Mouse (Mus musculus) midbrain, embryonic 12.5 days (tissue): ENCODE measurements around the gene Prrx2. TPM values are rescaled to one million over a fixed set of nuclear protein-coding genes. Genes with fewer than 3 reads are reported as not detected.
"Not testable (repeated sequence)": the region's sequence is repeated elsewhere in the genome, so short reads cannot be mapped to it uniquely, and the experiment has no call there.

Experiments used
- ATAC-seq: fragments of 200-750 bp; cut with Nextera tagmentation; 2 replicates; pipeline ENCODE4 v1.8.0; 2017; ENCODE audit warnings: low read depth, moderate TSS enrichment, moderate library complexity; ENCODE audit not compliant: low FRiP score
- H3K27ac ChIP-seq: fragments of 300-500 bp; sonication (generic); replicated peaks from 2 replicates; pipeline ENCODE4 v1.5.1; 2016; ENCODE audit warnings: mild to moderate bottlenecking
- H3K27me3 ChIP-seq: fragments of 300-500 bp; sonication (generic); 2 replicates; pipeline ENCODE4 v1.6.1; 2016; ENCODE audit warnings: mild to moderate bottlenecking
- H3K36me3 ChIP-seq: fragments of 300-500 bp; sonication (generic); 2 replicates; pipeline ENCODE4 v1.6.1; 2016
- H3K4me1 ChIP-seq: fragments of 300-500 bp; sonication (generic); 2 replicates; pipeline ENCODE4 v1.6.1; 2016
- H3K4me2 ChIP-seq: fragments of 300-500 bp; sonication (generic); replicated peaks from 2 replicates; pipeline ENCODE4 v1.6.1; 2016; ENCODE audit warnings: mild to moderate bottlenecking, moderate library complexity
- H3K4me3 ChIP-seq: fragments of 300-500 bp; sonication (generic); 2 replicates; pipeline ENCODE4 v1.5.1; 2016; ENCODE audit warnings: mild to moderate bottlenecking
- H3K9ac ChIP-seq: fragments of 300-500 bp; sonication (generic); replicated peaks from 2 replicates; pipeline ENCODE4 v1.6.1; 2016; ENCODE audit warnings: mild to moderate bottlenecking, moderate library complexity
- H3K9me3 ChIP-seq: fragments of 300-500 bp; sonication (generic); 2 replicates; pipeline ENCODE4 v1.6.1; 2016; ENCODE audit warnings: mild to moderate bottlenecking
- WGBS: fragments of 180-500 bp; shearing (Covaris S2); methylation state at CpG from one replicate; pipeline ENCODE4 v1.1.7; 2016; 5-methylcytosine and 5-hydroxymethylcytosine counted together
- polyA plus RNA-seq: library from polyadenylated mRNA; unstranded; fragments of >200 nt; fragmentation: Nextera tagmentation; extraction: Ambion mirVana; gene quantifications from 2 replicates; pipeline ENCODE4 v1.2.1, GENCODE M21; 2016

Prrx2 gene
- polyA plus RNA-seq, 1 experiment from 2014 or later, result 24.9 TPM

GRCm38 (mm10) chr2:30918126-30918525 lies 83.4 kb downstream of the Prrx2 start:
- WGBS, result 60% methylated on average over 6 of the region's 6 CpGs
- Histone ChIP-seq H3K9me3 (no peaks in the 10 kb centered on the region), H3K4me2 (no peak overlapping the region), H3K27me3 (no peaks in the 10 kb centered on the region), H3K27ac (no peak overlapping the region), H3K9ac (no peak overlapping the region), H3K36me3 (no peaks in the 10 kb centered on the region), H3K4me1 (no peaks in the 10 kb centered on the region), H3K4me3 (no peak overlapping the region)
- ATAC-seq, result no peak

DNA sequence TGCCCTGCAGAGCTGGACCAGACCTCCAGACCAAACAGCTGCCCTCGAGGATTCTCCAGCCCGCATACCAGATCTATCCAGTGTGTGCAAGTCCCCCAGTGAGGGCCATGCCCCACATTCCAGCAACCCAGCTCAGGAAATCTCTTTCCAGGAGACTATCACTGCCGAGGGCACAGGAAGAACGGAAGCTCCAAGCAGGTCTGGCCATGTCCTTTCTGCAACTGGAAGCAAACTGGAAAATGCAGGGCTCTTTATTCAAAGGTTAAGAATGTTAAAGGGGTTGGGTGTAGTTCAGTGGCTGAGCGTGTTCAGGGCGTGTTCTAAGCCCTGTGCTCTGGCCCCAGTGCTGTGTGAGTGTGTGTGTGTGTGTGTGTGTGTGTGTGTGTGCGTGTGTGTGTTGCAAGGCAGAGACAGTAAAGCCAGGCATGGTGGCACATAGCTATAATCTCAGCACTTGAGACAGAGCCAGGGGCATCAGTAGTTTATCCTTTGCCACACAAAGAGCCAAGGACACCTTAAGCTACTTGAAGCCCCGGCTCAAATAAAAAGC lies 84.1 kb downstream of the Prrx2 start:
- H3K4me3 ChIP-seq, result no peak overlapping the region
- H3K4me1 ChIP-seq, result no peaks in the 10 kb centered on the region
- no peaks in the 10 kb centered on the region for H3K27me3 ChIP-seq
- no peak overlapping the region for H3K27ac ChIP-seq
- H3K9me3 ChIP-seq, result no peaks in the 10 kb centered on the region
- 61% methylated on average over 8 of the region's 8 CpGs for WGBS
- no peak overlapping the region for H3K9ac ChIP-seq
- no peak for ATAC-seq
- H3K36me3 ChIP-seq, result no peaks in the 10 kb centered on the region
- H3K4me2 ChIP-seq, result no peak overlapping the region

DNA sequence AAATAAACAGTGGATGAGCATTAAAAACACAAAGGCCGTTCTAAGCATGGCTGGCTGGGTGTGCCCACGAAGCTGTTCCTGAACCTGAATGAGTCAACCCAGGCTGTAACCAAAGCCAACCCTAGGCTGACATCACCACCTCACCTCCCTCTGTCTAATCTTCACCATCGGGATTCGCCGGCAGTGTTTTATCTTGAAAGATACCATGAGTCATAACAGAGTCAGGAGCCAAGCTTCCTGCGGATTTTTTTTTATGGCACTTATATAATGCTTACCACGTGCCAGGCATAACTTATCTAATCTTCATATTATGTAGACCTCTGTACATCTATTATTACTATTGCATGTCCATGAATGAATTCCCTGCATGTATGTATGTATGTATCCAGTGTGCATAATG lies 85.4 kb downstream of the Prrx2 start:
- H3K27ac ChIP-seq, result no peak overlapping the region
- H3K9me3 ChIP-seq, result no peaks in the 10 kb centered on the region
- no peak for ATAC-seq
- no peaks in the 10 kb centered on the region for H3K36me3 ChIP-seq
- H3K9ac ChIP-seq, result no peak overlapping the region
- H3K4me1 ChIP-seq, result no peaks in the 10 kb centered on the region
- H3K4me2 ChIP-seq, result no peak overlapping the region
- H3K27me3 ChIP-seq, result no peaks in the 10 kb centered on the region
- no peak overlapping the region for H3K4me3 ChIP-seq
- 86% methylated on average over 7 of the region's 7 CpGs for WGBS

- 78% methylated on average over 3 of the region's 3 CpGs for whole genome bisulfite sequencing
- Histone ChIP-seq H3K36me3 (no peaks in the 10 kb centered on the region), H3K27ac (no peak overlapping the region), H3K4me3 (no peak overlapping the region), H3K27me3 (no peaks in the 10 kb centered on the region), H3K9ac (no peak overlapping the region), H3K4me2 (no peak overlapping the region), H3K9me3 (no peaks in the 10 kb centered on the region), H3K4me1 (no peaks in the 10 kb centered on the region)
- ATAC-seq, result no peak
Observed at GRCm38 (mm10) chr2:30923099-30923498, 88.3 kb downstream of the Prrx2 start.

DNA sequence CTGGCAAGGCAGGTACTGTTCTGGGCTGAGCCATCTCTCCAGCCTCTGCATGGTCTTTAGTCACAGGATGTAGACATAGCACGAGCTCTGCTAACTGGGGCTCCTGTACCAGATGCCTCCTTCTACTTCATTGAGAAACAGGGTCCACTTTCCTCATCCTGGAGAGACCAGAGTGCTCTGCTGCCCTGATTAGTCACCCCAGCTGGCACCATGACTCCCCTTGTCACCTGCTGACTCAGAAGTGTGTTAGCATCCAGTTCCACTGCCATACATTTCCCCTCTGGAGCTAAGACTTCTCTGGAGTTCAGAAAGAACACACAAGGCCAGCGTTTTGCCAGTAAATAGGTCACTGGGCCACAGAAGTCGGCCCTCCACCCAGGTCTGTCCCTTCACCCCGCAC lies 90.4 kb downstream of the Prrx2 start:
- H3K9me3 ChIP-seq, result no peaks in the 10 kb centered on the region
- 84% methylated on average over 4 of the region's 4 CpGs for WGBS
- no peak overlapping the region for H3K27ac ChIP-seq
- no peak overlapping the region for H3K4me2 ChIP-seq
- no peak for ATAC-seq
- no peaks in the 10 kb centered on the region for H3K36me3 ChIP-seq
- H3K4me3 ChIP-seq, result no peak overlapping the region
- H3K4me1 ChIP-seq, result peaks cover 10% of the 10 kb centered on the region
- H3K9ac ChIP-seq, result no peak overlapping the region
- H3K27me3 ChIP-seq, result no peaks in the 10 kb centered on the region

- H3K27me3 ChIP-seq, result no peaks in the 10 kb centered on the region
- 77% methylated on average over 4 of the region's 4 CpGs for WGBS
- peaks cover 10% of the 10 kb centered on the region for H3K4me1 ChIP-seq
- no peak overlapping the region for H3K4me3 ChIP-seq
- ATAC-seq, result no peak
- no peaks in the 10 kb centered on the region for H3K9me3 ChIP-seq
- no peak overlapping the region for H3K27ac ChIP-seq
- H3K9ac ChIP-seq, result no peak overlapping the region
- no peaks in the 10 kb centered on the region for H3K36me3 ChIP-seq
- H3K4me2 ChIP-seq, result no peak overlapping the region
Observed at GRCm38 (mm10) chr2:30926381-30926780, 91.6 kb downstream of the Prrx2 start.

DNA sequence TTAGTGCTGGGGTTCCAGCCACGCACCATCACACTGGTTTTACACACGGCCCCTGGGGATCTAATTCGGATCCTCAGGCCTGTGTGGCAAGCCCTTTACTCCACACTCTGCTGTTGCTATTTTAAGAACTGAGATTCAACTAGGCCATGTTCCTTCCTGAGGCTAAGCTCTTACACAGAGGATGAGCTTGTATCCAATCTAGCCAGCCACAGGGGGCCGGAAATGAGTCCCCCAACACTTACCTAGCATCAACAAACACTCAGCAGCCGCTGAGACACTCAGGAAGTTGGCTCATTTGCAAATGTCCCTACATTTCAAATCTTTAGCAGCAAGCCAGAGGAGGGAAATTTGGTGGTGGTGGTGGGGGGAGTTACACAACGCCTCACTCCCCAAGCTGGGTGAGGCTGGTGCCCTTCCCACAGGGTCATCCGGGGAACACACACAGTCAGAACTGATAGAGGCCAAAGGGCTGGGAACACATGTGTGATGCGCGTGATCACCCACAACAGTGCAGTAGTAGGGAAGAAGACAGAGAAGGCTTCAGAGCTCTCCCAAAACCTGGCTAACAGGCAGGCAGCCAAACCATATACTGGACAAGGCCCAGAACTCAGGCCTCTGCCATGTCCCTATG lies 92.5 kb downstream of the Prrx2 start:
- Histone ChIP-seq H3K9ac (no peak overlapping the region), H3K27me3 (no peaks in the 10 kb centered on the region), H3K27ac (no peak overlapping the region), H3K4me2 (no peak overlapping the region), H3K36me3 (no peaks in the 10 kb centered on the region), H3K4me3 (no peak overlapping the region), H3K4me1 (peaks cover 10% of the 10 kb centered on the region), H3K9me3 (no peaks in the 10 kb centered on the region)
- no peak for ATAC-seq
- 71% methylated on average over 9 of the region's 9 CpGs for WGBS

DNA sequence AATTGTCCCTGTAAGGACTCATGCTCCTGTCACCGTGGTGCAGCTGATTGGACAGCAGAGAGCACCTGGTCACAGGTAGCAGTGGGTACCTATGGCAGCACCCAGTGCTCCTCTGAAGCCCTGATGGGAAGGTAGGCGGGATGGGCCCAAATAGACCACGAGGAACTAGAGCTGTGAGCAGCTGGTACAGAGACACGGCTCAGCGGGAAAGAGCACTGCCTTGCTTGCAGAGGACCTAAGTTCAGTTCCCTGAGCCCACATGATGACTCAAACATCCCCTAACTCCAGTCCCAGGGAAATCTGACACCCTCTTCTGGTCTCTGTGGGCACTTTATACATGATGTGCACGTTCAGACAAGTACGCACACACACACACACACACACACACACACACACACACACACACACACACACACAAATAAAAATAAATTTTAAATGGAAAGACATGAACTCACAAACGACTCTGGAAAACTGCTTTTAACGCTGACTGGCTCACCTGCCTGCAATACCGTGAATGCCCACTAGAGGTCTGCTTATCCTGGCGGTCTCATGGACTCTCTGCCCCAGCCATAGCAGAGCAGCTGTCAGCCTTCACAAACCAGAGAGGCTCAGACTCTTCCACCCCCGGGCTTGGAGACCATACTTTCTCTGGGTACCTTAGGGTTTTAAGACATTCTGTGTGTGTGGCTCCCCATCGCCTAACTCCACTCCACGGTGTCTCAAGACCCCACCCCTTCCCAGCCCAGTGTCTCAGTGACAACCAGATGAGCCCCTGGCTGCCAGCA lies 93.3 kb downstream of the Prrx2 start:
- no peak overlapping the region for H3K27ac ChIP-seq
- no peak overlapping the region for H3K4me2 ChIP-seq
- ATAC-seq, result no peak
- no peaks in the 10 kb centered on the region for H3K9me3 ChIP-seq
- H3K4me3 ChIP-seq, result no peak overlapping the region
- no peak overlapping the region for H3K9ac ChIP-seq
- no peaks in the 10 kb centered on the region for H3K27me3 ChIP-seq
- peaks cover 10% of the 10 kb centered on the region for H3K4me1 ChIP-seq
- no peaks in the 10 kb centered on the region for H3K36me3 ChIP-seq
- WGBS, result 21% methylated on average over 14 of the region's 14 CpGs

DNA sequence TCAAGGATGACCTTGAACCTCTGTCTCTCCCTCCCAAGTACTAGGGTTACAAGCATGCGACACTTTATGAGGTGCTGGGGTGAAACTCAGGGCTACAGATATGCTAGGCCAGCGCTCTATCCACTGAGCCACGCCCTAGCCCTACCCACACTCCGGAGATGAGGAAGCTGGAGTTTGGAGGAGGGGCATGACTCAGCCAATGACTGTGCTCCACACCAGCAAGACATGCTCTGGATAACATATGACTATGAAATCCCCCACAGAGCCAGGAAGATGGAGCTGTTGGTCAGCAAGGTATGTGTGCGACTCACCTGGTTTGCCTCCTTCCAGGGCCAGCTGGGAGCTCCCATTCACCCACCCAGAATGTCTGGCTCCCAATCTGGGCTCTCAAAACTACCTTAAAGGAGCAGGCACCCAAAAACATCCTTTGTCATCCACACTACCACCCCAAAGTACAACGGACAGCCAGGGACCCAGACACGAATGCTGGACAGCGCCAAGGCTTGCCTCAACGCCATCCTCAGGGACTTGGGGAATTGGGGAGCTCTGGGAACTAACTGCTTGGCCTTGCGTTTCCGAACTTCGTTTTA lies 94.2 kb downstream of the Prrx2 start:
- WGBS, result 30% methylated on average over 12 of the region's 12 CpGs

DNA sequence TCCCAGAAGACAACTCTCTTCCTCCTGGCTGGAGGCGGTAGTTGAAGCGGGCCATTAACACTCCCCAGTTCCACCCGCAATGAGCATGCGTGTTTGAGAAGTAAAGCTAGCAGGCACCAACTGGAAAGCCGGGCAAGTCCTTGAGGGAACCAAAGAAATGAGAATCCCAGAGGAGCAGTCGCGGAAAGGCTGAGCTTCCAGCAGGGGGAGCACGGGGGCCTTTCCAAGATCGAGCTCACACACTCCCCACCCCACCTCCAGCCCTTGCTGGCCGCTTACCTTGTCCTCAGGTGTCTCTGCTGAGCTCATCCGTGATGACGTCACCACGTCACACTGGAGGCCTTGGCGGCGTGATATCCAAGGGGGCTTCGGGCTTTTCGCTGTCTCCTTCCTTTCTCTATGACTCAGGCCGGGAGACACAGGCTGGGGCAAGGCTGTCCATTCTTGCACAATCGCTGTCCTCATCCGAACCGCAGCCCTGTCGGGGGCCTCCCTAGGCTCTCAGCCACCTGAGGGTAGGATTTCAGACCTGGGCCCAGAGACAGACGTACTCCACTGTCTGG lies 94.8 kb downstream of the Prrx2 start, which contains the start of gene Ptges:
TSS of gene Ptges (minus strand) at position 381 of the 563 bp plus-strand sequence.
- ATAC-seq, result 0 out of 2 replicates have a peak, but pooled peaks have one; percentile 52
- WGBS, result 3% methylated on average over 23 of the region's 23 CpGs
- Histone ChIP-seq H3K27me3 (no peaks in the 10 kb centered on the region), H3K4me2 (peak within 1 kb of the TSS; percentile 53), H3K27ac (no peak within 1 kb of the TSS), H3K4me1 (peaks cover 10% of the 10 kb centered on the region), H3K9me3 (no peaks in the 10 kb centered on the region), H3K4me3 (peak within 1 kb of the TSS; percentile 27), H3K9ac (no peak within 1 kb of the TSS; the same call in 1 of the 2 replicates), H3K36me3 (no peaks in the 10 kb centered on the region)

More for the DNA sequence above, 94.2 kb downstream of the Prrx2 start:
- no peak for ATAC-seq
- H3K36me3 ChIP-seq, result no peaks in the 10 kb centered on the region
- H3K27ac ChIP-seq, result no peak overlapping the region
- 0 out of 2 replicates have a peak overlapping the region, but pooled peaks have one; percentile 27 for H3K4me3 ChIP-seq
- H3K9ac ChIP-seq, result no peak overlapping the region
- no peaks in the 10 kb centered on the region for H3K27me3 ChIP-seq
- H3K9me3 ChIP-seq, result no peaks in the 10 kb centered on the region
- peak overlapping the region; percentile 53 for H3K4me2 ChIP-seq
- peaks cover 10% of the 10 kb centered on the region for H3K4me1 ChIP-seq

- H3K9me3 ChIP-seq, H3K36me3 ChIP-seq, H3K27me3 ChIP-seq, H3K4me2 ChIP-seq, ATAC-seq, H3K27ac ChIP-seq, H3K9ac ChIP-seq, H3K4me3 ChIP-seq: not testable (repeated sequence)
- peaks cover 10% of the 10 kb centered on the region for H3K4me1 ChIP-seq
- WGBS, result 93% methylated on average over 2 of the region's 2 CpGs
Observed at GRCm38 (mm10) chr2:30930846-30931245, 96.1 kb downstream of the Prrx2 start.
